Mouse (Mus musculus) embryonic facial prominence, embryonic 13.5 days (tissue): ENCODE results near the gene Plcl2. TPM values are rescaled to one million over a fixed set of nuclear protein-coding genes. Genes with fewer than 3 reads are reported as not detected.
"Not testable (repeated sequence)": the region's sequence is repeated elsewhere in the genome, so short reads cannot be mapped to it uniquely, and the experiment has no call there.

Source experiments
- ATAC-seq: fragments of 200-750 bp; cut with Nextera tagmentation; 2 replicates; pipeline ENCODE4 v1.8.0; 2017; ENCODE audit warnings: low read depth; ENCODE audit not compliant: insufficient number of reproducible peaks, insufficient read depth, low FRiP score, low TSS enrichment
- H3K27ac ChIP-seq: fragments of 300-500 bp; sonication (generic); 2 replicates; pipeline ENCODE4 v1.5.1; 2015; ENCODE audit warnings: moderate library complexity, mild to moderate bottlenecking, inconsistent platforms
- H3K27me3 ChIP-seq: fragments of 300-500 bp; sonication (generic); 2 replicates; pipeline ENCODE4 v1.6.1; 2015; ENCODE audit warnings: mild to moderate bottlenecking, inconsistent platforms
- H3K36me3 ChIP-seq: fragments of 300-500 bp; sonication (generic); 2 replicates; pipeline ENCODE4 v1.6.1; 2015; ENCODE audit warnings: mild to moderate bottlenecking, inconsistent platforms
- H3K4me1 ChIP-seq: fragments of 300-500 bp; sonication (generic); 2 replicates; pipeline ENCODE4 v1.6.1; 2015; ENCODE audit warnings: inconsistent platforms
- H3K4me2 ChIP-seq: fragments of 300-500 bp; sonication (generic); 2 replicates; pipeline ENCODE4 v1.6.1; 2015; ENCODE audit warnings: moderate library complexity, mild to moderate bottlenecking, inconsistent platforms
- H3K4me3 ChIP-seq: fragments of 300-500 bp; sonication (generic); 2 replicates; pipeline ENCODE4 v1.5.1; 2015; ENCODE audit warnings: mild to moderate bottlenecking, inconsistent platforms
- H3K9ac ChIP-seq: fragments of 300-500 bp; sonication (generic); 2 replicates; pipeline ENCODE4 v1.6.1; 2015; ENCODE audit warnings: mild to moderate bottlenecking, inconsistent platforms
- H3K9me3 ChIP-seq: fragments of 300-500 bp; sonication (generic); 2 replicates; pipeline ENCODE4 v1.6.1; 2016; ENCODE audit warnings: inconsistent platforms
- WGBS: fragments of 180-500 bp; shearing (Covaris S2); methylation state at CpG from one replicate; pipeline ENCODE4 v1.1.7; 2015; ENCODE audit warnings: mixed read lengths; 5-methylcytosine and 5-hydroxymethylcytosine counted together
- polyA plus RNA-seq: library from polyadenylated mRNA; unstranded; fragments of >200 nt; fragmentation: Nextera tagmentation; extraction: Ambion mirVana; gene quantifications from 2 replicates; pipeline ENCODE4 v1.2.1, GENCODE M21; 2015

Gene Plcl2
- polyA plus RNA-seq, 1 experiment from 2014 or later: 4.3 TPM

GRCm38 (mm10) chr17:50545274-50545673 is 36.1 kb downstream of the Plcl2 start:
- Histone ChIP-seq H3K27ac (no peak overlapping the region), H3K4me1 (no peaks in the 10 kb centered on the region), H3K9ac (no peak overlapping the region), H3K27me3 (no peaks in the 10 kb centered on the region), H3K4me3 (no peak overlapping the region), H3K9me3 (no peaks in the 10 kb centered on the region), H3K4me2 (no peak overlapping the region), H3K36me3 (peaks cover 4% of the 10 kb centered on the region; the same call in 1 of the 2 replicates)
- WGBS: 90% methylated on average over 6 of the region's 6 CpGs
- no peak for ATAC-seq

DNA sequence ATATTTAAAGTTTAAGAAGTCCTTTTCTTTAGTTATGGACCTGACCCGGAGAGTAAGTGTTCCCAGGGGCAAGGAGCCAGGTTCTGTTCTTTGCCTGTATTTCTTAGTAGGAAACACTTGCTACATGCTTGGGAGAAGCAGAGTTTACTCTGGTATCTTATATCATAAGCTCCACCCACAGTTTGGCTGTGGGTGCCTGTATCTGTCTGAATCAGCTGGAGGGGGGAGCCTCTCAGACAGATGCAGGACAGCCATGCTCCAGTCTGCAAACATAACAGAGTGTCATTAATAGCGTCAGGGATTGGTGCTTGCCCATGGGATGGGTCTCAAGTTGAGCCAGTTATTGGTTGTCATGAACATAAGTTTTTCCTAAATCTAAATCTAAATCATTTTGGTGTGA is 42.9 kb downstream of the Plcl2 start:
- no peak for ATAC-seq
- Histone ChIP-seq H3K9ac (no peak overlapping the region), H3K9me3 (no peaks in the 10 kb centered on the region), H3K4me1 (peaks cover 9% of the 10 kb centered on the region; the same call in 1 of the 2 replicates), H3K36me3 (no peaks in the 10 kb centered on the region), H3K4me3 (no peak overlapping the region), H3K27me3 (no peaks in the 10 kb centered on the region), H3K4me2 (no peak overlapping the region), H3K27ac (no peak overlapping the region)
- WGBS: 90% methylated on average over 2 of the region's 2 CpGs

- H3K9ac ChIP-seq: no peak overlapping the region
- H3K4me1 ChIP-seq: peaks cover 34% of the 10 kb centered on the region
- 64% methylated on average over 12 of the region's 12 CpGs for WGBS
- ATAC-seq: no peak
- H3K36me3 ChIP-seq: no peaks in the 10 kb centered on the region
- H3K27ac ChIP-seq: no peak overlapping the region
- H3K4me2 ChIP-seq: no peak overlapping the region
- H3K27me3 ChIP-seq: no peaks in the 10 kb centered on the region
- no peaks in the 10 kb centered on the region for H3K9me3 ChIP-seq
- no peak overlapping the region for H3K4me3 ChIP-seq
These were observed 48.5 kb downstream of the Plcl2 start for GRCm38 (mm10) chr17:50557566-50558238.

- H3K4me2 ChIP-seq: no peak overlapping the region
These were observed 49.0 kb downstream of the Plcl2 start for GRCm38 (mm10) chr17:50558239-50558625.

GRCm38 (mm10) chr17:50565376-50566123 is 56.3 kb downstream of the Plcl2 start:
- WGBS: 53% methylated on average over 8 of the region's 8 CpGs
- no peak overlapping the region for H3K27ac ChIP-seq
- ATAC-seq: no peak

More at GRCm38 (mm10) chr17:50558239-50558625, 49.0 kb downstream of the Plcl2 start:
- H3K4me1 ChIP-seq: peaks cover 34% of the 10 kb centered on the region
- no peak overlapping the region for H3K27ac ChIP-seq
- ATAC-seq: no peak
- no peak overlapping the region for H3K9ac ChIP-seq
- WGBS: 55% methylated on average over 4 of the region's 4 CpGs
- H3K27me3 ChIP-seq: no peaks in the 10 kb centered on the region
- H3K4me3 ChIP-seq: no peak overlapping the region
- no peaks in the 10 kb centered on the region for H3K36me3 ChIP-seq
- H3K9me3 ChIP-seq: no peaks in the 10 kb centered on the region

DNA sequence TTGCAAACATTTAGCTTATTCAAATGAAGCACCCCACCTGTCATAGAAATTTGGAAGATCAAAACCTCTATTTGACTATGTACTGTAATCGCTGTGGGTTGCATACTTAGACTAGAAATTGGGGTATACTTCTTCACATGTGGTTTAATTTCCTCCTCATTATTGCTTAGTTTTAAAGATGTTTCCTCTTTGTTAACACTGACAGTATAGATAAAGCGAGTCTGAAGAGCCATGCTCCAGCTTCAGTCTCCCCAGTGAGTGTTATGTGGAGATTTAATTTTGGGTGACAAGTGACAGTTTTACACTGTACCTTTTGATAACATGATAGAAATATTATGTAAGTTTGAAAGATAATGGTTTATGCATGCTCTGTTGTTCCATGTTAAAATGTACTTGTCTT is 59.6 kb downstream of the Plcl2 start:
- H3K27ac ChIP-seq: no peak overlapping the region
- WGBS: 90% methylated on average over 2 of the region's 2 CpGs
- ATAC-seq: no peak

More at GRCm38 (mm10) chr17:50565376-50566123, 56.3 kb downstream of the Plcl2 start:
- Histone ChIP-seq H3K9me3 (no peaks in the 10 kb centered on the region), H3K36me3 (no peaks in the 10 kb centered on the region), H3K27me3 (no peaks in the 10 kb centered on the region), H3K4me3 (no peak overlapping the region), H3K4me2 (no peak overlapping the region), H3K9ac (no peak overlapping the region), H3K4me1 (peaks cover 12% of the 10 kb centered on the region)

GRCm38 (mm10) chr17:50570228-50570627 is 61.0 kb downstream of the Plcl2 start:
- 95% methylated on average over 5 of the region's 5 CpGs for WGBS
- H3K27me3 ChIP-seq, H3K36me3 ChIP-seq, H3K4me2 ChIP-seq, H3K4me3 ChIP-seq, H3K27ac ChIP-seq, H3K4me1 ChIP-seq, H3K9ac ChIP-seq, H3K9me3 ChIP-seq: not testable (repeated sequence)
- 0 out of 2 replicates have a peak, but pooled peaks have one; percentile 71 for ATAC-seq

More for the DNA sequence above, 59.6 kb downstream of the Plcl2 start:
- H3K36me3 ChIP-seq: no peaks in the 10 kb centered on the region
- no peaks in the 10 kb centered on the region for H3K27me3 ChIP-seq
- H3K9ac ChIP-seq: no peak overlapping the region
- H3K4me2 ChIP-seq: no peak overlapping the region
- H3K4me3 ChIP-seq: no peak overlapping the region
- H3K9me3 ChIP-seq: no peaks in the 10 kb centered on the region
- 0 out of 2 replicates have a peak, but pooled peaks cover 5% of the 10 kb centered on the region for H3K4me1 ChIP-seq

GRCm38 (mm10) chr17:50570681-50571398 is 61.6 kb downstream of the Plcl2 start:
- Histone ChIP-seq H3K4me1 (0 out of 2 replicates have a peak, but pooled peaks cover 2% of the 10 kb centered on the region), H3K27ac (no peak overlapping the region), H3K9me3 (no peaks in the 10 kb centered on the region), H3K4me2 (no peak overlapping the region), H3K36me3 (no peaks in the 10 kb centered on the region), H3K4me3 (no peak overlapping the region), H3K27me3 (no peaks in the 10 kb centered on the region), H3K9ac (no peak overlapping the region)
- ATAC-seq: no peak
- 66% methylated on average over 5 of the region's 5 CpGs for WGBS

DNA sequence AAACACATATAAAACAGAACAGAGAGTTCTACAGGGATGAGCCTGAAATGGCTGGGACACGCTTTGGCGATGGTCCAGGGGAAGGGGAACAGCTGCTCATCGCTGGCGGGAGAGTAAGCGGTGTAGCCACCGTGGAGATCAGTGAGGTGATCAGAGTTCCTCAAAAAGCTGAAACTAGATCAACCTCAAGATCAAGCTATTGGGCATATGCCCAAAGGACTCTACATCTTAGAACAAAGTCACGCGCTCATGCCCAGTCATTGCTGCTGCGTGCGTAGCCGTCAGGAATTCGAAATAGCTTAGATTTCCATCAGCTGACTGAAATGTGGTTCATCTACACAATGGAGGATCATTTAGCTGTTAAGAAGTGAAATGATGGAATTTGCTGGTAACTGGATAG is 65.0 kb downstream of the Plcl2 start:
- Histone ChIP-seq H3K36me3 (no peaks in the 10 kb centered on the region), H3K27me3 (no peaks in the 10 kb centered on the region), H3K4me1 (no peaks in the 10 kb centered on the region), H3K4me3 (no peak overlapping the region), H3K27ac (no peak overlapping the region), H3K9me3 (no peaks in the 10 kb centered on the region), H3K4me2 (no peak overlapping the region), H3K9ac (no peak overlapping the region)
- ATAC-seq: no peak
- 76% methylated on average over 12 of the region's 12 CpGs for WGBS

- Histone ChIP-seq H3K9ac (no peak overlapping the region), H3K4me1 (no peaks in the 10 kb centered on the region), H3K4me2 (no peak overlapping the region), H3K36me3 (no peaks in the 10 kb centered on the region), H3K9me3 (no peaks in the 10 kb centered on the region), H3K27me3 (no peaks in the 10 kb centered on the region), H3K27ac (no peak overlapping the region), H3K4me3 (no peak overlapping the region)
- 84% methylated on average over 3 of the region's 3 CpGs for WGBS
- ATAC-seq: no peak
These were observed 71.2 kb downstream of the Plcl2 start for GRCm38 (mm10) chr17:50580416-50580815.

GRCm38 (mm10) chr17:50586834-50587233 is 77.6 kb downstream of the Plcl2 start:
- WGBS: 91% methylated on average over 5 of the region's 5 CpGs
- Histone ChIP-seq H3K27me3 (no peaks in the 10 kb centered on the region), H3K4me2 (no peak overlapping the region), H3K4me3 (no peak overlapping the region), H3K9me3 (no peaks in the 10 kb centered on the region), H3K36me3 (no peaks in the 10 kb centered on the region), H3K9ac (no peak overlapping the region), H3K27ac (no peak overlapping the region), H3K4me1 (no peaks in the 10 kb centered on the region)
- no peak for ATAC-seq
